Mouse (Mus musculus) monocyte, adult 2 months (primary cell): ENCODE results near the gene Ifi214.
"Not testable (repeated sequence)": the region's sequence is repeated elsewhere in the genome, so short reads cannot be mapped to it uniquely, and the experiment has no call there.

ENCODE experiments used
- DNase-seq, 2 experiments: peaks; one replicate each; pipeline ENCODE4 v3.0.0; 2022; ENCODE audit warnings: low spot score in 2 of 2, low read depth in 1 of 2

Ifi214 gene

DNA sequence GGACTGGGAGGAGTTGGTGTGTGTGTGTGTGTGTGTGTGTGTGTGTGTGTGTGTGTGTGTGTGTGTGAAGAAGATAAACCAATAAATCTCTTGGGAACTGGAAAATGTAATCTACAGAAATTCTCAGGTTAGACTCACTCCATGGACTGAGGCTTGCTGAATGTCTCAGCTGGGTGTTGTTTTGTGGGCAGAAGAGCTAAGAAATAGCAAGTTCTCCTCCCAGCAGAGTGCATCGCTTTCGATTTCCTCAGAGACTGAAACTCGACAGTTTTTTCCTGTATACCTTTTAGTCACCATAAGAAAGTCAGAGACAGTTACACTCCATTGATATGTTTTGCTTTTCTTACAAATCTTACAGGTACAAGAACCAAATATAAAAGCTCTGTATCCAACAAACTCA lies at the start of gene Ifi214:
Ifi214 (minus strand) TSS at position 167 of the 400 bp plus-strand sequence.
- not testable (repeated sequence) for DNase-seq

DNA sequence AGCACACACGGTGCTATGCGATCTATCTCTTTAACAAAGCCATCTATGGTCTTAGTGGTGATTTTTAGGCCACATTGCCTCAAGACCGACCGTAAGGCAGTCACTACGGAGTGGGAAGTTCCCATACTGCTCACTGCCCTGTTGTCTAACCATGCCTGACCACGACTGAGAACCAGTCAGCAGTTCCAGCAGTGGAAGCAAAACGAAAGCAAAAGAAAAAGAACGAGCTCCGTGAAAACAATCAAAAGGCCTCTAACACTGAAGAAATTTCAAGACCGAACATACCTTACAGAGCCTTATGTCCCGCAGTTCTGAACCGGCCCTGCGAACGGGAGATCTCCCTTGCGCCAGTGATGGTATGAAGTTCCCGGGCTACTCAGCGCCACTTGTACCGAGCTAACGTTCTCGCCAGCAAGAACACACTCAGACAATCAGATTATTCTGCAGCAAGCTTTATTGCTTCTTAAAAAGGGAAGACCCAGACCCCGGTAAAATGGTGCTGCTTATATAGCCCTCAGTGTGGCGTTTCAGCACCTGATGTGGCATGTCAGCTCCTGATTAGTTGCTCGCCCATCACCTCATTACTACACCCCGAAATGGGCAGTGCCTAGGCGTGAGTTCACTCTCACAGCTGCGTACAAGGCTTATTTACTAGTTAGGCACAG lies 44.3 kb upstream of the Ifi214 start:
- DNase-seq = no peak

DNA sequence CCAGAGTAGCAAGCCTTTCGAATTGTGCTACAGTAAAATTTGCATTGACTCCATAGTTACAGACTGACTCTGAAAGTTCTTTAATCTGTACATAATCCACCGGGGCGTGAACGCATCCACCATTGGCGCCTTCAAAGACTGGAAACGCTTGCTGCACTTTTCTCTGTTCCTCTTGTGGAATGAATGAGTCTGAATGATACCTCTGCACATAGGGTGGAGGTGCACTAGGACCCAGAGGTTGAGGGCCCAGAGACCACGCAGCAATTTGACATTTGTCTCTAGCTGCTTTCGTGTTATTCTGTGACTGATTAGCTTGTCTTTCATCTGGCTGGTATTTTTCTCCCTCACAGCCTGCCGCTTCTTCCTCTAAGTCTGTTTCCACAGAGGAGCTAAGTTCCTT lies 43.3 kb upstream of the Ifi214 start:
- DNase-seq = no peak

DNA sequence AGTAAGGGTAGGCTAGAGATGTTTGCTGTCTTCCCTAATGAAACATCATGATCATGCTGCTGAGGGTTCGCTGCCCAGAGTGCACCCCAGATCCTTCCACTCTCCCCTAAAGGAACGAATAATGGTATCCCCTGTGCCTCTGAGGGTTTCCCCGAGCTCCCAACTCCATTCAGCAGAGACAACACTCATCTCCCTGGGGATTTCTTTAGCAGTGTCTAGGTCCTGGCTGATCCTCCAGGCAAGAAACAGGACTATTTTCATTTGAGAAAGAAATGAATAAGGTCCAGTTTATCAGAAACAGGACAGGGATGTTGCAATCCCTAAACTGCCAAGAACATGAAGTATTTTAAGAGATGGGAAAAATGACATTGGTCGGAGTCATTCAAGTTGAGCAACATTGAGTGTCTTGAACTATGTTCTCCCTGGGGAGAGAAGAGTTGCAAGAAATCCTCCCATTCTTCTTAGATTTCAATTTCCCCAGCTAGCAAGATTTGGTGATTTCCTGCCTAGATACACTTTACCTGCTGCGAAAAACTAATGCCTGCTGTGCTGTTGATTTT lies 14.8 kb upstream of the Ifi214 start:
- DNase-seq = not testable (repeated sequence)

DNA sequence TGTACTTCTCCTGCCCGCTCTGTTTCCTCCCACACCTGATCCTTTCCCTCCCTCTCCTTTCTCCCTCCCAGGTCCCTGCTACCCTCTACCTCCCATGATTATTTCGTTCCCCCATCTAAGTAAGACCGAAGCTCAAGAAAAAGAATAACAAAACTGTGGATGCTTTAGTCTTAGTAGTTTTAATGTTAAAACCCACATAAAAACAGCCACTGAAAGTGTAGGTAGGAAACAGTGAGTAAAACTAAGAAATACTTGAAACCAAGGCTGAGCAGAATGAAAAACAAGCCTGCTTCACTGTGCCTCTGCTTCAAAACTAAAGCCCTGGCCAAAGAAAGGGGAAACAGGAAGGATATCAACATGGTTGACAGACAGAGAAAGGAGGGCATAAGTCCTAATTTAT lies 13.0 kb upstream of the Ifi214 start:
- DNase-seq = not testable (repeated sequence)

DNA sequence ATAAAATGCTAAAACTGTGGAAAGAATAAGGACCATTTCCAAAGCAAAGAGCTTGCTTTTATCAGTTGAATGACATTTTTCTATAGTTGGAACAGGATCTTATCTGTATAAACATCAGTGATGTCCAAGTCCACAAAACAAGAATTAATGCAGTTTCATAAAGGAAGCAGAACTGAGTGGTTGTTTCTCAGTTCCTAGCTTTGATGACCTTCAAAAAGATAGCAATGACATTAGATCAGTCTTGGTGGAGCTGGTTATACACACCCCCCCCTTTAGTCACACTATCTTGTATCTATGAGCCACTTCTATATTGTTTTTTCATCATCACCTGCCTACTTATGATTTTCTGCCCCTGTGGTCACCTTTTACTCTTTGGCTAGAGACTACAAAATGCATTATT lies 14.3 kb downstream of the Ifi214 start:
- no peak for DNase-seq

DNA sequence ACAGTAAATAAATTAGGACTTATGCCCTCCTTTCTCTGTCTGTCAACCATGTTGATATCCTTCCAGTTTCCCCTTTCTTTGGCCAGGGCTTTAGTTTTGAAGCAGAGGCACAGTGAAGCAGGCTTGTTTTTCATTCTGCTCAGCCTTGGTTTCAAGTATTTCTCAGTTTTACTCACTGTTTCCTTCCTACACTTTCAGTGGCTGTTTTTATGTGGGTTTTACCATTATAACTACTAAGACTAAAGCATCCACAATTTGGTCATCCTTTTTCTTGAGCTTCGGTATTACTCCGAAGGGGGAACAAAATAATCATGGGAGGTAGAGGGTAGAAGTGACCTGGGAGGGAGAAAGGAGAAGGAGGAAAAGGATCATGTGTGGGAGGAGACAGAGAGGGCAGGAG lies 25.2 kb downstream of the Ifi214 start:
- not testable (repeated sequence) for DNase-seq

DNA sequence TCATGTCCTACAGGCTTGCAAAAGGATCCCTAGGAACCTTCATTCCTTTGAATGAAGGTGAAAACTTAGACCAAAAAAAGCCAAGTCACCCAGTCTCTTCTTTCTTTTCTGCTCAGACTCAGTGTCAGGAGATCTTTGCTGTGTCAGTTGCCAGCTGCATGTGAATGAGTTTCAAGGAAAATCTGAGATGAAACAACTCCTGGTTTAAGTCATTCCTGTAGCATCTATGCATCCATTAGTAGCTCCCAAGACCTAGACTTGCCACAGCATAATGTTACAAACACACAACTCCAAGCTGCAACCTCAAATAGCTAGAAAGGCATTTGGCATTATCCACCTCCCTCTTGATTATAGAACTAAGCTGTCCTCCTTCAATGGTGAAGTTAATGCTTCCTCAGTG lies 44.3 kb downstream of the Ifi214 start:
- DNase-seq = not testable (repeated sequence)

DNA sequence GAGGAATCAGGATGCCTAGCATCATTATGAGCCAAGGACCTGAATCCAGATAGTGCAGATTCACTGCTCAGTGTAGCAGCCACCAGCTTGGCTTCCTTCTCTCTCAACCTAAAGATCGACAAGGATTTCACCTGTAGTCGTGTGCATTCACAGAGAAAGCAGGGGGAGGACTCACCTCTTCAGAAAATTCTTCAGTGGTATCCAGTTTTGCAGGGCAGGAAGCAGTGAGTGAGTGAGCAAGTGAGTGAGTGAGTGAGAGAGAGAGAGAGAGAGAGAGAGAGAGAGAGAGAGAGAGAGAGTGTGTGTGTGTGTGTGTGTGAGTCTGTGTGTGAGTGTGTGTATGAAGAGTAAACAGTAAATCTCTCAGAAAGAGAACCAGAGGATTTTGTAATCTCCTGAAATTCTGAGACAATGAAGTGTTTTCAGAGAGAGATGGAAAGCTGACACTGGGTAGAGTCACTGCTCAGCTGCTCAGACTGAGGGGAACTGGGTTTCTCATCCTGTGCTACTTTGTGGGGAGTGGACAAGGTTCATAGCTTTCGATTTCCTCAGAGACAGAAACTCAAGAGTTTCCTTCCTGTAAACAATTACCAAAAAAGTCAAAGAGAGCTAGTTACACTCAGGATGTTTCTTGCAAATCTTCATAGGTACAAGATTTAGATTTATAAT lies 44.8 kb downstream of the Ifi214 start, which contains the start of gene Ifi206:
Ifi206 (minus strand) TSS at position 230 of the 669 bp plus-strand sequence.
- not testable (repeated sequence) for DNase-seq

DNA sequence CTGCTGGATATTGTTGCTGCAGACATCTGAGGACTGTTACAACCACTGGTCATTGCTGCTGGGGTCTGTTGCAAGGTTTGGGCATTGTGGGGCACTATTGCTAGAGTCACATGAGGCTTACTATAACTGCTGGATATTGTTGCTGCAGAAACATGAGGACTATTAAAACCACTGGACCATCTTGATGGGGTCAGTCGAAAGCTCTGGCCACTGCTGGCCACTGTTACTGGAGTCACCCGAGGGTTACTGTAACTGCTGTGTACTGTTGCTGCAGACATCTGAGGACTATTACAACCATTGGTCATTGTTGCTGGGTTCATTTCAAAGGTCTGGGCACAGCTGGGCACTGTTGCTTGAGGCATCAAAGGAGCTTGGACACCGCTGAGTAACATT lies 54.6 kb downstream of the Ifi214 start:
- DNase-seq = not testable (repeated sequence)

DNA sequence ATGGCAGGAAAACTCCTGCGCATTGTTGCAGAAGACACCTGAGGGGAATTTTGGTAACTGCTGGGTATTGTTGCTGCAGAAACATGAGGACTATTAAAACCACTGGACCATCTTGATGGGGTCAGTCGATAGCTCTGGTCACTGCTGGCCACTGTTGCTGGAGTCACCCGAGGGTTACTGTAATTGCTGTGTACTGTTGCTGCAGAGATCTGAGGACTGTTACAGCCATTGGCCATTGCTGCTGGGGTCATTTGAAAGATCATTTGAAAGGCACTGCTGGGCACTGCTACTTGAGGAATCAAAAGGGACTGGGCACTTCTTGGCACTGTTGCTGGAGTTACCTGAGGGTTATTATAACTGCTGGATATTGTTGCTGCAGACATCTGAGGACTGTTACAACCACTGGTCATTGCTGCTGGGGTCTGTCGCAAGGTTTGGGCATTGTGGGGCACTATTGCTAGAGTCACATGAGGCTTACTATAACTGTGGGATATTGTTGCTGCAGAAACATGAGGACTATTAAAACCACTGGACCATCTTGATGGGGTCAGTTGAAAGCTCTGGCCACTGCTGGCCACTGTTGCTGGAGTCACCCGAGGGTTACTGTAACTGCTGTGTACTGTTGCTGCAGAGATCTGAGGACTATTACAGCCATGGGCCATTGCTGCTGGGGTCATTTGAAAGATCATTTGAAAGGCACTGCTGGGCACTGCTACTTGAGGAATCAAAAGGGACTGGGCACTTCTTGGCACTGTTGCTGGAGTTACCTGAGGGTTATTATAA lies 55.2 kb downstream of the Ifi214 start:
- not testable (repeated sequence) for DNase-seq
